Mouse (Mus musculus) hindbrain, embryonic 16.5 days (tissue): Measurements from ENCODE around the gene Mylk. TPM values are rescaled to one million over a fixed set of nuclear protein-coding genes. Genes with fewer than 3 reads are reported as not detected.

Experiments
- ATAC-seq: fragments of 200-750 bp; cut with Nextera tagmentation; 2 replicates; pipeline ENCODE4 v1.8.0; 2017; ENCODE audit warnings: moderate TSS enrichment, moderate library complexity
- H3K27ac ChIP-seq: fragments of 300-500 bp; sonication (generic); 2 replicates; pipeline ENCODE4 v1.5.1; 2014; ENCODE audit warnings: low read depth, mild to moderate bottlenecking, control low read depth, low read length, moderate library complexity
- H3K27me3 ChIP-seq: fragments of 300-500 bp; sonication (generic); replicated peaks from 2 replicates; pipeline ENCODE4 v1.6.1; 2014; ENCODE audit warnings: low read length; ENCODE audit not compliant: control insufficient read depth, insufficient read depth
- H3K36me3 ChIP-seq: fragments of 300-500 bp; sonication (generic); 2 replicates; pipeline ENCODE4 v1.6.1; 2014; ENCODE audit warnings: mild to moderate bottlenecking, low read length, moderate library complexity, mixed read lengths; ENCODE audit not compliant: control insufficient read depth, insufficient read depth
- H3K4me1 ChIP-seq: fragments of 300-500 bp; sonication (generic); 2 replicates; pipeline ENCODE4 v1.6.1; 2014; ENCODE audit warnings: low read depth, low read length; ENCODE audit not compliant: control insufficient read depth, insufficient read depth
- H3K4me2 ChIP-seq: fragments of 300-500 bp; sonication (generic); 2 replicates; pipeline ENCODE4 v1.6.1; 2014; ENCODE audit warnings: mild to moderate bottlenecking, low read length, control low read depth, moderate library complexity
- H3K4me3 ChIP-seq: fragments of 300-500 bp; sonication (generic); 2 replicates; pipeline ENCODE4 v1.5.1; 2014; ENCODE audit warnings: mild to moderate bottlenecking, low read length, control low read depth, moderate library complexity
- H3K9ac ChIP-seq: fragments of 300-500 bp; sonication (generic); 2 replicates; pipeline ENCODE4 v1.6.1; 2014; ENCODE audit warnings: low read depth, mild to moderate bottlenecking, control low read depth, low read length, moderate library complexity
- H3K9me3 ChIP-seq: fragments of 300-500 bp; sonication (generic); 2 replicates; pipeline ENCODE4 v1.6.1; 2014; ENCODE audit warnings: mild to moderate bottlenecking, low read length, moderate library complexity; ENCODE audit not compliant: control insufficient read depth
- WGBS: fragments of 180-500 bp; shearing (Covaris S2); extraction: QIAGEN DNeasy Blood & Tissue Kit; methylation state at CpG from one replicate; pipeline ENCODE4 v1.1.7; 2014; 5-methylcytosine and 5-hydroxymethylcytosine counted together
- polyA plus RNA-seq: library from polyadenylated mRNA; unstranded; fragments of >200 nt; fragmentation: Nextera tagmentation; extraction: Ambion mirVana; gene quantifications from 2 replicates; pipeline ENCODE4 v1.2.1, GENCODE M21; 2015

Gene Mylk
- polyA plus RNA-seq, 1 experiment from 2014 or later = 4.6 TPM

GRCm38 (mm10) chr16:34763959-34764591 lies 19.1 kb downstream of the Mylk start:
- no peaks in the 10 kb centered on the region for H3K4me1 ChIP-seq
- H3K27ac ChIP-seq = no peak overlapping the region
- no peaks in the 10 kb centered on the region for H3K27me3 ChIP-seq
- H3K36me3 ChIP-seq = no peaks in the 10 kb centered on the region
- H3K9me3 ChIP-seq = no peaks in the 10 kb centered on the region
- no peak for ATAC-seq
- H3K4me2 ChIP-seq = no peak overlapping the region
- no peak overlapping the region for H3K4me3 ChIP-seq
- no peak overlapping the region for H3K9ac ChIP-seq
- 80% methylated on average over 9 of the region's 9 CpGs for WGBS

GRCm38 (mm10) chr16:34765666-34766065 lies 20.7 kb downstream of the Mylk start:
- H3K9me3 ChIP-seq = no peaks in the 10 kb centered on the region
- 88% methylated on average over 1 of the region's 1 CpGs for WGBS
- H3K36me3 ChIP-seq = no peaks in the 10 kb centered on the region
- H3K9ac ChIP-seq = no peak overlapping the region
- ATAC-seq = no peak
- no peak overlapping the region for H3K4me3 ChIP-seq
- no peak overlapping the region for H3K27ac ChIP-seq
- H3K27me3 ChIP-seq = no peaks in the 10 kb centered on the region
- no peaks in the 10 kb centered on the region for H3K4me1 ChIP-seq
- no peak overlapping the region for H3K4me2 ChIP-seq

- no peak overlapping the region for H3K4me2 ChIP-seq
- no peak for ATAC-seq
- no peaks in the 10 kb centered on the region for H3K9me3 ChIP-seq
- no peaks in the 10 kb centered on the region for H3K36me3 ChIP-seq
- no peaks in the 10 kb centered on the region for H3K27me3 ChIP-seq
- H3K9ac ChIP-seq = no peak overlapping the region
- H3K27ac ChIP-seq = no peak overlapping the region
- WGBS = 88% methylated on average over 1 of the region's 1 CpGs
- no peak overlapping the region for H3K4me3 ChIP-seq
- H3K4me1 ChIP-seq = no peaks in the 10 kb centered on the region
Measured at GRCm38 (mm10) chr16:34766193-34766592, 21.2 kb downstream of the Mylk start.

- H3K9me3 ChIP-seq = no peaks in the 10 kb centered on the region
- no peaks in the 10 kb centered on the region for H3K36me3 ChIP-seq
- WGBS = 87% methylated on average over 2 of the region's 2 CpGs
- H3K9ac ChIP-seq = no peak overlapping the region
- H3K4me1 ChIP-seq = peaks cover 1% of the 10 kb centered on the region
- H3K4me2 ChIP-seq = no peak overlapping the region
- no peak overlapping the region for H3K4me3 ChIP-seq
- H3K27ac ChIP-seq = no peak overlapping the region
- no peak for ATAC-seq
- H3K27me3 ChIP-seq = no peaks in the 10 kb centered on the region
Measured at GRCm38 (mm10) chr16:34767443-34767842, 22.4 kb downstream of the Mylk start.

- H3K27me3 ChIP-seq = no peaks in the 10 kb centered on the region
- WGBS = 67% methylated on average over 4 of the region's 4 CpGs
- H3K4me3 ChIP-seq = no peak overlapping the region
- H3K9ac ChIP-seq = no peak overlapping the region
- H3K4me2 ChIP-seq = no peak overlapping the region
- H3K27ac ChIP-seq = no peak overlapping the region
- no peaks in the 10 kb centered on the region for H3K9me3 ChIP-seq
- H3K4me1 ChIP-seq = peaks cover 8% of the 10 kb centered on the region
- no peak for ATAC-seq
- H3K36me3 ChIP-seq = no peaks in the 10 kb centered on the region
Measured at GRCm38 (mm10) chr16:34768436-34768835, 23.4 kb downstream of the Mylk start.

GRCm38 (mm10) chr16:34770127-34770526 lies 25.1 kb downstream of the Mylk start:
- Histone ChIP-seq H3K27ac (no peak overlapping the region), H3K36me3 (no peaks in the 10 kb centered on the region), H3K9ac (no peak overlapping the region), H3K27me3 (no peaks in the 10 kb centered on the region), H3K9me3 (no peaks in the 10 kb centered on the region), H3K4me1 (peaks cover 8% of the 10 kb centered on the region), H3K4me2 (no peak overlapping the region), H3K4me3 (no peak overlapping the region)
- 93% methylated on average over 4 of the region's 4 CpGs for WGBS
- ATAC-seq = no peak

GRCm38 (mm10) chr16:34772445-34773032 lies 27.5 kb downstream of the Mylk start:
- Histone ChIP-seq H3K4me3 (no peak overlapping the region), H3K4me2 (no peak overlapping the region), H3K27me3 (no peaks in the 10 kb centered on the region), H3K27ac (0 out of 2 replicates have a peak overlapping the region, but pooled peaks have one; percentile 4), H3K4me1 (peaks cover 8% of the 10 kb centered on the region), H3K9ac (no peak overlapping the region), H3K36me3 (no peaks in the 10 kb centered on the region), H3K9me3 (0 out of 2 replicates have a peak, but pooled peaks cover 3% of the 10 kb centered on the region)
- WGBS = 6% methylated on average over 4 of the region's 4 CpGs
- peak; percentile 76 for ATAC-seq

- no peaks in the 10 kb centered on the region for H3K36me3 ChIP-seq
- no peak overlapping the region for H3K27ac ChIP-seq
- no peak overlapping the region for H3K4me3 ChIP-seq
- no peak overlapping the region for H3K4me2 ChIP-seq
- H3K27me3 ChIP-seq = no peaks in the 10 kb centered on the region
- ATAC-seq = no peak
- H3K4me1 ChIP-seq = no peaks in the 10 kb centered on the region
- WGBS = 60% methylated on average over 1 of the region's 1 CpGs
- H3K9ac ChIP-seq = no peak overlapping the region
- H3K9me3 ChIP-seq = peaks cover under 1% of the 10 kb centered on the region; the same call in 1 of the 2 replicates
Measured at GRCm38 (mm10) chr16:34782442-34782841, 37.4 kb downstream of the Mylk start.

GRCm38 (mm10) chr16:34783536-34783935 lies 38.5 kb downstream of the Mylk start:
- Histone ChIP-seq H3K9me3 (no peaks in the 10 kb centered on the region; the same call in 1 of the 2 replicates), H3K4me3 (no peak overlapping the region), H3K27me3 (no peaks in the 10 kb centered on the region), H3K36me3 (no peaks in the 10 kb centered on the region), H3K4me2 (no peak overlapping the region), H3K27ac (no peak overlapping the region), H3K4me1 (no peaks in the 10 kb centered on the region), H3K9ac (no peak overlapping the region)
- no peak for ATAC-seq
- WGBS = 82% methylated on average over 5 of the region's 5 CpGs
